Mouse (Mus musculus) embryonic facial prominence, embryonic 15.5 days (tissue): ENCODE measurements at regions not wholly inside any gene's neighbourhood (a gene's known extent, or its start where the extent isn't known, plus 50 kb on each side); places are given as distances from the start of the nearest gene placed in this dataset.
"Not testable (repeated sequence)": the region's sequence is repeated elsewhere in the genome, so short reads cannot be mapped to it uniquely, and the experiment has no call there.

Experiments used
- ATAC-seq: fragments of 200-750 bp; cut with Nextera tagmentation; 2 replicates; pipeline ENCODE4 v1.8.0; 2017; ENCODE audit warnings: low read depth, moderate TSS enrichment; ENCODE audit not compliant: insufficient number of reproducible peaks, low FRiP score, low TSS enrichment
- H3K27ac ChIP-seq: fragments of 300-500 bp; sonication (generic); replicated peaks from 2 replicates; pipeline ENCODE4 v1.5.1; 2015; ENCODE audit warnings: mild to moderate bottlenecking, inconsistent platforms
- H3K27me3 ChIP-seq: fragments of 300-500 bp; sonication (generic); 2 replicates; pipeline ENCODE4 v1.6.1; 2015; ENCODE audit warnings: inconsistent platforms
- H3K36me3 ChIP-seq: fragments of 300-500 bp; sonication (generic); 2 replicates; pipeline ENCODE4 v1.6.1; 2015; ENCODE audit warnings: mild to moderate bottlenecking, inconsistent platforms
- H3K4me1 ChIP-seq: fragments of 300-500 bp; sonication (generic); 2 replicates; pipeline ENCODE4 v1.6.1; 2015; ENCODE audit warnings: inconsistent platforms
- H3K4me2 ChIP-seq: fragments of 300-500 bp; sonication (generic); replicated peaks from 2 replicates; pipeline ENCODE4 v1.6.1; 2015; ENCODE audit warnings: mild to moderate bottlenecking, inconsistent platforms
- H3K4me3 ChIP-seq: fragments of 300-500 bp; sonication (generic); replicated peaks from 2 replicates; pipeline ENCODE4 v1.5.1; 2015; ENCODE audit warnings: mild to moderate bottlenecking, inconsistent platforms
- H3K9ac ChIP-seq: fragments of 300-500 bp; sonication (generic); 2 replicates; pipeline ENCODE4 v1.6.1; 2015; ENCODE audit warnings: inconsistent platforms
- H3K9me3 ChIP-seq: fragments of 300-500 bp; sonication (generic); replicated peaks from 2 replicates; pipeline ENCODE4 v1.6.1; 2016; ENCODE audit warnings: inconsistent platforms
- WGBS: fragments of 180-500 bp; shearing (Covaris S2); methylation state at CpG from one replicate; pipeline ENCODE4 v1.1.7; 2015; 5-methylcytosine and 5-hydroxymethylcytosine counted together

DNA sequence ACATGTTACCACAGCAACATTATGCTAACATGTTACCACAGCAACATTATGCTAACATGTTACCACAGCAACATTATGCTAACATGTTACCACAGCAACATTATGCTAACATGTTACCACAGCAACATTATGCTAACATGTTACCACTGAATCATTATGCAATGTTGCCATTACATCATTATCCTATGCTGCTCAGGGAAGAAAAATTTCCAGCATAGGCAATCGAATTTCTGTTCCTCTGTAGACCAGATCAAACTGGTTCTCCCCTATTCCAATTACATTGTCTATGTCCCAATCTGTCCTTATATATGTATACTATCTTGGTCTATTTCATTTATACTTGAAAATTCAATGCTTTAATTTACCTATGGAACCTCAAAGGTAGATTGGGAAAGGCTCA is 61.3 kb upstream of the Rmdn2 start:
- not testable (repeated sequence) for H3K9ac ChIP-seq, H3K27ac ChIP-seq, H3K9me3 ChIP-seq, H3K4me1 ChIP-seq, H3K4me3 ChIP-seq, H3K36me3 ChIP-seq, H3K27me3 ChIP-seq, H3K4me2 ChIP-seq, ATAC-seq
- WGBS, result 75% methylated on average over 1 of the region's 1 CpGs

DNA sequence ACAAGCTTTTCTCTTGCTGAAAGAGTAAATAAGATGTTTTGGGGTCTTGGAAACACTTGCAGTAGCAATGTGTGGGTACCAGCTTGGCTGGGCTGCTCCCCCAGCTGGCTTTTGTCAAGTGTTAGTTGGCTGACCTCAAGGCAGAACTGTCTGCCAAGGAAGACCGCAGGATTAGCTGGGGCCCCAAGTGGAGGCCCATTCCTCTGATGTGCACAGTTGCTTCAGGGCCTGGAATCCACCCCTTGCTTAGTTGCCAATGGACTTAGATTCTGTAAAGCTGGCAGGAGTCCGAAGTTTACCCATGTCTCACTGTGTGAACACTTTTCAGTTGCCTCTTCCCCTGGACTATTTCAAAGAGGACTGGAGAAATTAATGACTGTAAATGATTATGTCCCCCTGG is 57.8 kb upstream of the Rmdn2 start:
- no peaks in the 10 kb centered on the region for H3K36me3 ChIP-seq
- H3K9ac ChIP-seq, result no peak overlapping the region
- no peaks in the 10 kb centered on the region for H3K4me1 ChIP-seq
- H3K9me3 ChIP-seq, result no peaks in the 10 kb centered on the region
- no peak overlapping the region for H3K4me3 ChIP-seq
- H3K4me2 ChIP-seq, result no peak overlapping the region
- 73% methylated on average over 2 of the region's 2 CpGs for WGBS
- no peaks in the 10 kb centered on the region for H3K27me3 ChIP-seq
- no peak overlapping the region for H3K27ac ChIP-seq
- ATAC-seq, result peak; percentile 65; the same call in 1 of the 2 replicates

DNA sequence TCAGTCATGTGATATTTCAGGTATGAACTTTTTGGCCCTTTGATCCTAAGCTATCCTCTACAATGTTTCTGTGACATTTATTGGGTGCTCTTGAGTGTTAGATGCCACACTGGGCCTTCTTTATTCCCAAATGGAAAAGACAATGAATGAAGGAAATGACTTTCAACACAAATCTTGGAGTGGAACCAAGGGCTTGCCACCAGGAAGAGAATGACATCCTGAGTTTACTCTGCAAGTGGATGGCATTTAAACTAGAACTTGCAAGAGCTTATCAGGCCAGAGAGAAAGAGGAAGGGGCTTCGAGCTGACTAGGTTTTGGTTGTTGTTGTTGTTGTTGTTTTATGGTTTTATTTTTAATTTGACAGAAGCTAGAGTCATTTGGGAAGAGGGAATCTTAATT is 56.1 kb upstream of the Rmdn2 start:
- Histone ChIP-seq H3K27ac (no peak overlapping the region), H3K36me3 (no peaks in the 10 kb centered on the region), H3K27me3 (no peaks in the 10 kb centered on the region), H3K9me3 (peaks cover 11% of the 10 kb centered on the region), H3K4me3 (no peak overlapping the region), H3K4me2 (no peak overlapping the region), H3K9ac (no peak overlapping the region), H3K4me1 (no peaks in the 10 kb centered on the region)
- no peak for ATAC-seq
- WGBS, result 86% methylated on average over 1 of the region's 1 CpGs
